Mouse (Mus musculus): ENCODE measurements around the gene Usp17lc.
"Not testable (repeated sequence)": the region's sequence is repeated elsewhere in the genome, so short reads cannot be mapped to it uniquely, and the experiment has no call there.

Gene Usp17lc

GRCm38 (mm10) chr7:103414772-103415171 lies at the start of gene Usp17lc:
Usp17lc (plus strand) TSS chr7:103415072.
- DNase-seq (ENCODE audit: extremely low read depth, low read depth) = not testable (repeated sequence)

GRCm38 (mm10) chr7:103386077-103386476 lies 28.8 kb upstream of the Usp17lc start, which contains the start of gene Olfr603:
Olfr603 (minus strand) TSS chr7:103386177.
- no peak for DNase-seq (ENCODE audit: extremely low read depth, low read depth)

DNA sequence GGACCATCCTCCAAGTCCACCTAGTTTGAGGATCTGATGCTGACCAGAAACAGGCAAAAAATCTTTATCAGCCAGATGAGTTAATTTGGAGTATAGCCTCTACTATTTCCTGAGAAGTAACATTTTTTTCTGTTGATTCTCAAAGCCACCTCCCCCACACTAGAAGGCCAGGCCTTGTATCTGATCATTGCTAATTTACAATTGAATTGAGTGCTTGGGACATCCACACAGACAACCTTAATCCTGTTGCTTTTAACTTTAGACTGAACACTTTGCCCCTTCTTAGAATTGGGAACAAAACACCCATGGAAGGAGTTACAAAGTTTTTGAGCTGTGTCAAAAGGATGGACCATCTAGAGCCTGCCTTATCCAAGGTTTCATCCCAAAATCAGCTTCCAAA lies 17.1 kb upstream of the Usp17lc start:
- DNase-seq (ENCODE audit: extremely low read depth, low read depth) = no peak

DNA sequence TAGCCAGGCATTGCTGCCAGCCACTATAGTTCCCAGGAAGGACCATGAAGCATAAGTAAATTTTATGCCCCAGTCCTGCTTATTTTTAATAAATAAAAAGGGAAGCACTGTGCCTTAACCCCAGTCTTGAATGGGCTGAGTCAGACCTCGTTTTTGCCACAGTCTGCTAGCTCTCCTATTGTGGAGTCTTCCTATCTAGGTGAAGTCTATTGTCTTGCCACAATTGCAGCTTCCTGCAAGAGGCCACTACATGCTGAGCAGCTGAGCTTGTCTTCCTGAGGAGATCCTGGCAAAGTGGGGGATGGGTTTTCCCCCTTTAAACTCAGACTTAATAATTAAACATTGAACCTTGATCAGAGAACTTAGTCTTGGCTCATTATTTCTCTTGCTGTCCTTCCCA lies 15.9 kb upstream of the Usp17lc start:
- DNase-seq (ENCODE audit: extremely low read depth, low read depth) = no peak

DNA sequence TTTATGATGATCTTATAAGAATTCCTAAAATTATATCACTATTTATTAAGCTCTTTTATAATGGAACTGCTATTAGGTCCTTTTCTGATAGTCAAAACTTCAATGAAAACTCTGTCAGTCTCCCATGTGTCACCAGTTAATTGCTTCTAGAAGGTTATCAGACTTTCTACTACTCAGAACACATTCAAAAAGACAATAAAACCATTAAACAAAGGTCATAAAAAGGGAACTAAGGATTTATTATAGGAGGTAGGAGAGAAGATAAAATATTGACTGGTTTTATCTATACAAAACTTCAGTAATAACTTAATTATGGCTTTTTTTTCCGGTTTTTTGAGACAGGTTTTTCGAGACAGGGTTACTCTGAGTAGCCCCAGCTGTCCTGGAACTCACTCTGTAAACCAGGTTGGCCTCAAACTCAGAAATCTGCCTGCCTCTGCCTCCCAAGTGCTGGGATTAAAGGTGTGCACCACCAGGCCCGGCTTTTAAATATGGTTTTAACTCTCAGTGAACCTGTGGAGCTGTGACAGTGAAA lies 8.3 kb upstream of the Usp17lc start:
- DNase-seq (ENCODE audit: extremely low read depth, low read depth) = not testable (repeated sequence)

GRCm38 (mm10) chr7:103445339-103445738 lies 30.5 kb downstream of the Usp17lc start, which contains the start of gene Olfr605:
Olfr605 (minus strand) TSS chr7:103445439.
- DNase-seq (ENCODE audit: extremely low read depth, low read depth) = no peak

- no peak for DNase-seq (ENCODE audit: extremely low read depth, low read depth)
These were observed 33.9 kb downstream of the Usp17lc start, which contains the start of gene Olfr606 for GRCm38 (mm10) chr7:103448746-103449145. Olfr606 (plus strand) TSS chr7:103449046.

DNA sequence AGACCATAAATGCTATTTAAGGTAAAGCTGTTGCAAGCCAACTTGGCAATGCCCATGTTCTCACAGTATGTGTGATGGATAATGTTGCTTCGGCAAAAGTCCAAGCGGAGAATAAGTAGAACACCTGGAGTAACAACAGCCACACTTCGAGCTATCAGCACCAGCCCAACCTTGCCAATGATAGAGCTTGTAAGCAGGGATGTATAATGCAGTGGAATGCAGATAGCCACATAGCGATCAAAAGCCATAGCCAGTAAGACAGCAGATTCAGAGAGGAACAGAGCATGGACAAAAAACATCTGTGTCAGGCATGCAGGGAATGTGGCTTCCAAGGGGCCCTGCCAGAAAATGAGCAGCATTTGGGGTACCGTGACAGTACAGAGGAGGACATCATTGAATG lies 45.7 kb downstream of the Usp17lc start:
- DNase-seq (ENCODE audit: extremely low read depth, low read depth) = no peak
